Mouse (Mus musculus): ENCODE measurements around the gene BC049715. TPM values are rescaled to one million over a fixed set of nuclear protein-coding genes. Genes with fewer than 3 reads are reported as not detected.
"Not testable (repeated sequence)": the region's sequence is repeated elsewhere in the genome, so short reads cannot be mapped to it uniquely, and the experiment has no call there.

BC049715 gene
- polyA plus RNA-seq, 1 experiment, result 0.40 TPM

DNA sequence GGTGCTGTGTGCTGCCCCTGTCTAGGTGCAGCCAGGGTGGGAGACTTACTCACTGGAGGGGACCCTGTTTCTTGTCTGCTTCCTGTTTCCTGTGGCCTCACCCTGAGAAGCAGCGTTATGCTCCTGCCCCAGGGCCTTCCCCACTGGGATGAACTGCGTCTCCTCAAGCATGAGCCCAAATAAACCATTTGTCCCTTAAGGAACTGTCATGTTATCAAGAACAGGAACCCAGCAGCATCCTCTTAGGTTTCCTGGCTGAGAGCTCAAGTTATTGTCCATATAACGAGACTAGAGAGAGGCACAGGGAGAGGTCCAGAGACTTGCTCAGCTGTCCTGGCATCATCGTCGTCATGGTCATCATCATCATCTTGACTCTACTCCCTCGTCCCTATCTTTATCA lies 22.8 kb downstream of the BC049715 start:
- no peak for DNase-seq (ENCODE audit: low spot score)

DNA sequence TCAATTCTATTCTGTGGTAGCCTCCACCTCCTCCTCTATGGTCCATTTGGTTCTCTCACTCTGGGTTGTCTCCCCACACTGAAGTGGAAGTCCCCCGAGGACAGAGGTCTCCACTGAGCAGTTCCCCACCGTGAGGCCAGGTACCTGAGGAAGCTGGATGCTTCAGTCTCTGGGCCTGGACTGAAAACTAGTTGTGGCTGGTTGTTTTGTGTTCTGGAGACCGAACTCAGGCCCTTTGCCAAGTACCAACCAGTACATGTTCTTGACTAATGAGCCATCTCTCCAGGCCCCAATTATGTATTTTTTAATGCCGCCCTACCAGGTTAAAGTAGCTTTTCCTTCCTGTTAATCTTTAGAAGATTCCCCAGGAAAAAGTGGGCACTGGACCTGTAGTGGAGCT lies 24.9 kb downstream of the BC049715 start:
- DNase-seq (ENCODE audit: low spot score), result no peak

DNA sequence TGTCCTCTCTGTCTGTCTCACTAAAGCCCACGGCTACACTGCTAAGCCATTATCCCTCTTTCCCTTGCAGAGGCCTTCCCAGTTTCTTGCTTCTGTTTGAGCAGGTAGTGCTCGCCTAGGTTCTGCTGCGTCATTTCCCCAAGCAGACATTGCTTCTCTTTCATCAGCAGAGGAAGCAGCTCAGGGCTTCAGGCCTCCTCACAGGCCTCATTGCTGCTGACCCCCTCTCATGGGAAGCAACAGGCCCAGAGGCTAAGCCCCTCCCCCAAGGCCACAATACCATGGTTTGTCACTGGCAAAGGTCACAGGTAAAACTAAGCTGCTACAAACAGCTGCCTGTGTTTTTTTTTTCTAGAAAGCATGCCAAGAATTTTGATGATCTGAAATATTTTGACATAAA lies 25.3 kb downstream of the BC049715 start:
- DNase-seq (ENCODE audit: low spot score), result no peak

- no peak for DNase-seq (ENCODE audit: low spot score)
These were observed 26.9 kb downstream of the BC049715 start for GRCm38 (mm10) chr6:136854361-136854781.

- DNase-seq (ENCODE audit: low spot score), result no peak
These were observed 27.8 kb downstream of the BC049715 start for GRCm38 (mm10) chr6:136855183-136855582.

- no peak for DNase-seq (ENCODE audit: low spot score)
These were observed 28.7 kb downstream of the BC049715 start for GRCm38 (mm10) chr6:136856071-136856636.

DNA sequence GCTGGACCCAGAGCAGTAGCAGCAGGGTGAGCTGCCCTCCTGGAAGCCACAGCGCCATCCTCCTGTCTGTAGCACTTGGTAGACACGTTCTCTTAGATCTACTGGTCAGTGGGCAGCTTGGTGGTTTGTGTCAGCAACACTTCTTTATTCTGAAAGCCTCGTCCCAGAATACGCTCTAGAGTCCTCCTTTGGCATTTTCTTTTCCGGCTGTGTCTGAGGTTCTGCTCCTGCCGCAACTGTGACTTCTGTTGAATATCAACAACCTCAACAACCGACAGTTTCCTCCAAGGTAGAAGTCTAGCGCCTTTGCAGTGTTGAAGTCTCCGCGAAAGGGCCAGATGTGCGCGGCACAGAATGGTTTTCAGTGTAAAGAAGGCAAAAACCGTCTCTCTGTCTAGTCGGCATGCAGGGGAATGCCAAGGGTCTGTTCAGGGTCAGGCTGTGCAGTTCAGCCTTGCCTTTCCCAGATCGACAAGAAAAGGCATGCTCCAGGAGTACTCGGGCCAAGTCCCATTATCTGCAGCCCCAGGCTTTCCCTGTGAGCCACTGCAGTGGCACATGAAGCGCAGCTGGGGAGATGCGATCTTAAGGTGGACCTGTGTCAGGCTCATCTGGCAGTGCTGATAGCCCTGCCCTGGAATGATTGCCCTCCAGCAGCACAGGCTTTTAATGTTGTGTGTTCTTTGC lies 29.9 kb downstream of the BC049715 start, which contains the start of gene Art4:
Art4 (minus strand) TSS at position 548 of the 687 bp plus-strand sequence.
- DNase-seq (ENCODE audit: low spot score), result no peak

DNA sequence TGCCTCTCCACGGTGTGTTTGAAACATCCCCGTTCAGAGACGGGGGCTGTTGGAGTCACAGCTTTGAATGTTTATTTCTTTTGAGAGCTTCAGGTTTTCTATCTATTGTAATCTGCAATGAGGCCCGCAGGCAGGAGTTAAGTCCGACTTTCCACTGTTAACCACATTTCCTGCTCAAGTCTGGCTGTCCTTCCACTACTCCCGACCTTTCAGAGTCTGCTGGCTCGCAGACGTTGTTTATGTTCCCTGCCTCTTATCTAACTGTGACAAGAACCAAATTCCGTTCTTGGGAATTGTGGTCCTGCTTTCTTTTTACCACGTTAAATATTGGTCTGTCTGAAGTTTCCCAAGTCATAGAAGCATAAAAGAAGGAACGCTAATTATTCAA lies 30.4 kb downstream of the BC049715 start:
- no peak for DNase-seq (ENCODE audit: low spot score)

GRCm38 (mm10) chr6:136858420-136858819 lies 31.0 kb downstream of the BC049715 start:
- DNase-seq (ENCODE audit: low spot score), result no peak

DNA sequence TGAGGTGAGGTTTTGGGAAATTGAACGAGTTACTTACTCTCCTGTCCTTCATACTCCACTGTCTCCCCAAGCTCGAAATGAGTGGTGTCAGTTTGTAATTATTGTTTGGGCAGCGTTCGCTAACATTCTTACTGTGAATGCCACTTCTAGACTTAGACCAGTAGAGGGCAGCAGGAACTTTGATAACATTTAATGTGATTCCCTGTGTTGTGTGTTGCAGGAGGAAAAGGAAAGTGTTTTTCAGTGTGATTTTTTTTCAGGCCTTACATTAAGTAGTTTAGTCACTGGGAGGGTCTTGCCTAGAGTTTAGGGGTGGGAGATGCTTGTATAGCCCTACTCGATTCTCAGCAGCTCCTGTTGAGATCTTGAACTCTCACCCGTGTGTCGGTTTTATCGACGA lies 33.6 kb downstream of the BC049715 start:
- no peak for DNase-seq (ENCODE audit: low spot score)

GRCm38 (mm10) chr6:136865360-136865759 lies 37.9 kb downstream of the BC049715 start:
- no peak for DNase-seq (ENCODE audit: low spot score)

GRCm38 (mm10) chr6:136866150-136866549 lies 38.7 kb downstream of the BC049715 start:
- no peak for DNase-seq (ENCODE audit: low spot score)

DNA sequence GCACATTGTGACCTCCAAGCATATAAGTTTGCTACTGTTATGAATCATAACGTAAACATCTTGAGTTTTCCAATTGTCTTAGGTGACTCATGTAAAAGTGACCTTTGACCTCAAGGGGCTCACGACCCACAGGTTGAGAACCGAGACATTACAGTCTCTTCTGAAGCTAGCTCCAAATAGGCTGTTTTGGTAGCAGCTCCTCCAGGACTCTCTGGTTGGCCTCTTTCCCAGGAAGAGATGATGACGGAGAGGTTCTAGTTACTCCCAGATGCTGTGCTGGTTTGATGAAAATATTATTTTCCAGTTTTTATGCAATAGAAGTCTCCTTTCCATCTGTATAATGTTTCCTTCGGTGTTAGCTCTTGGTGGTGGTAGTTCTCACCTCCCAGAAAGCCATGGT lies 41.5 kb downstream of the BC049715 start:
- no peak for DNase-seq (ENCODE audit: low spot score)

DNA sequence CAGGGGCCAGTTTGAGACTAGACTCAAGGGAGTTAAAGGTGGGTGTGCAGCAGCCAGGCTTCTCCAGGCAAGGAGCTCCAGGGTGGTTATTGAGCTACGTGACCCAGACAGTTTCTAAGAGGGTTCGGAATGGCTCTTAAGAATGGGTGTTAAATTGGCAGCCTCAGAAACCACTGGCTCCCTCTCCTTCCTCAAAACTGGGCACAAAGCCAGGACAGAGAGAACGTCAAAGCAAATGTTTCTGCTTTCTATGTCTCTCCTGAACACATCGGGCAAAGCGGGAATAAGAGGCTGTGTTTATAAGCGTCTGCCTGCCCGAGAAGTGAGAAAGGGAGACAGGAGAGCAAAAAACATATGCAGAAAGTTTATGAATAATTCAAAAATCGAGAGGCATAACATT lies 47.2 kb downstream of the BC049715 start:
- no peak for DNase-seq (ENCODE audit: low spot score)

DNA sequence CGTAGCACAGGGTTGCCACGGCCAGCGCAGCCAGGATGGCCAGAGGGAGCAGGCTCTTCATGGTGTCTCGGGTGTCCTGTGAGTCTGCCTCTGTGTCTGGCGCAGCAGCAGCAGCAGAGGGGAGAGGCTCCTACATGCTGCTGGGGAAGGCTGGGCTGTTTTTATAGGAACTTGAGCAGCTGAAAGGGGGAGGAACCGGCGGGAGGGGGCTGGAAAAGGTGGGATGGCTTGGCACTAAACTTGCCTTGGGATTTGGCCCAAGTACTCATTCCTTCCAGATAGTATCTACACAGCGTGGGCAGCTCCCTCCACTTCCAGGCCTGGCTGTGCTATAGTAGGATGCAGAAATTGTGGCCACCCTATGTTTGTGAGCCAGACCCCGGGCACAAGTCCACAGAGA lies 48.2 kb downstream of the BC049715 start, which contains the start of gene Mgp:
Mgp (minus strand) TSS at position 154 of the 400 bp plus-strand sequence.
- no peak for DNase-seq (ENCODE audit: low spot score)

GRCm38 (mm10) chr6:136881678-136882077 lies 54.3 kb downstream of the BC049715 start:
- no peak for DNase-seq (ENCODE audit: low spot score)

DNA sequence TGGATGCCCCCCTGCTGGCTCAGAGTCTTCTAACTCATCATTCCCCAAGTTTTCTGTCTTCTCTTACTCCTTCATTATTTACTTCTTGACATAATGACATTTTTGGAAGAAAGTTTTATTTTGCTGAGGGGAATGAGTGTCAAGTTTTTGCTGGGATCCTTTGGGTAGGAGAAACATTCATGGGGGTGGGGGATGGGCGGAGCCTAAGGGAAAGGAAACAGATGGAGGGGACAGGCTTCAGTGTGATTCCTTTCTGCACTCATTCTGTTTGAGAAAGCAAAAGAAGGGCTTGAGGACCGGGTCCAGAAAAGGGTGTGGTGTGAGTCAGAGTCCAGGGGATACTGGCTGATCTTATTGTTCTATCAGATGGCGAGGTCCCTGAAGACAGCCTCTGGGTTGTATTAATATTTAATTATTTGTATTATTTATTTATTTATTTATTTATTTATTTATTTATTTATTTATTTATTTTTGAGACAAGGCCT lies 56.0 kb downstream of the BC049715 start:
- DNase-seq (ENCODE audit: low spot score), result no peak

- no peak for DNase-seq (ENCODE audit: low spot score)
These were observed 56.5 kb downstream of the BC049715 start for GRCm38 (mm10) chr6:136883961-136884360.

DNA sequence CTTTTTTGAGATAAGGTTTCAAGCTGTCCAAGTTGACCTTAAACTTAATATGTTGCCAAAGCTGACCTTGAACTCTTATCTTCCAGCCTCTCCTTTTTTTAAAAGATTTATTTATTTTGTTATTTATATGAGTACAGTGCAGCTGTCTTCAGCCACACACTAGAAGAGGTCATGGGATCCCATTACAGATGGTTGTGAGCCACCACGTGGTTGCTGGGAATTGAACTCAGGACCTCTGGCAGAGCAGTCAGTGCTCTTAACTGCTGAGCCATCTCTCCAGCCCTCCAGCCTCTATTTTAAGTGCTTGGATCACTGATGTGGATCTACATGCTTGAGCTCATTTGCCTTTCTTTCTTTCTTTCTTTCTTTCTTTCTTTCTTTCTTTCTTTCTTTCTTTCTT lies 57.3 kb downstream of the BC049715 start:
- not testable (repeated sequence) for DNase-seq (ENCODE audit: low spot score)

DNA sequence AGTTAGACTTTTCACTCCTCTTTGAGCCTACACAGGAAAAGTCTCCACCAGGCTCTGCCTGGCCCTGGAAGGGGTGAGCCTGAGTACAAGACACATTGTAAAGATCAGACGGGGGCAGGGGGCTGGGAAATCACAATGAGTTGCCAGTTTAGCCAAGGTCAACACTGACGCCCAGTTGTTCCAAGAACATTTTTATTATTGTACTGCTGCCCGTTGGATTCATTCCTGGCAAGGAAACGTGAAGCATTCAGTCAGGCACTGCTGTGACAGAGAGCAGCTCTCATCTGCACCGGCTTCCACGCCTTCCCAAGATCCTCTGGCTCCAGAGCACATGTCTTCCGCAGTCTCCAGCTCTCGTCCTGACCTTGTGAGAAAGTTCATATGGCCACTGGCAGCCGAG lies 60.4 kb downstream of the BC049715 start:
- no peak for DNase-seq (ENCODE audit: low spot score)

- no peak for DNase-seq (ENCODE audit: low spot score)
These were observed 61.6 kb downstream of the BC049715 start for GRCm38 (mm10) chr6:136889067-136889466.

GRCm38 (mm10) chr6:136889554-136889953 lies 62.1 kb downstream of the BC049715 start:
- no peak for DNase-seq (ENCODE audit: low spot score)

All from urinary bladder, adult 2 months (tissue).